Mouse (Mus musculus) embryonic facial prominence, embryonic 11.5 days (tissue): Measurements from ENCODE around the gene Fam114a1. TPM values are rescaled to one million over a fixed set of nuclear protein-coding genes. Genes with fewer than 3 reads are reported as not detected.
A peak's percentile ranks its signal among the peaks of the same experiment; 100 is the strongest.

Experiments
- ATAC-seq: fragments of 200-750 bp; cut with Nextera tagmentation; replicated peaks from 2 replicates; pipeline ENCODE4 v1.8.0; 2017; ENCODE audit warnings: low read depth; ENCODE audit not compliant: insufficient number of reproducible peaks, low FRiP score, low TSS enrichment
- DNase-seq: peaks from one replicate; pipeline ENCODE4 v3.0.0-alpha.2; 2015; ENCODE audit warnings: low spot score
- H3K27ac ChIP-seq: fragments of 300-500 bp; sonication (generic); replicated peaks from 2 replicates; pipeline ENCODE4 v1.5.1; 2014; ENCODE audit warnings: mild to moderate bottlenecking, low read depth, low read length, control low read depth
- H3K27me3 ChIP-seq: fragments of 300-500 bp; sonication (generic); 2 replicates; pipeline ENCODE4 v1.6.1; 2014; ENCODE audit warnings: mild to moderate bottlenecking, low read length, moderate library complexity, mixed read lengths; ENCODE audit not compliant: control insufficient read depth, insufficient read depth
- H3K36me3 ChIP-seq: fragments of 300-500 bp; sonication (generic); replicated peaks from 2 replicates; pipeline ENCODE4 v1.6.1; 2014; ENCODE audit warnings: low read depth, mild to moderate bottlenecking, low read length, moderate library complexity, mixed read lengths; ENCODE audit not compliant: control insufficient read depth, insufficient read depth
- H3K4me1 ChIP-seq: fragments of 300-500 bp; sonication (generic); 2 replicates; pipeline ENCODE4 v1.6.1; 2014; ENCODE audit warnings: low read length, mixed read lengths; ENCODE audit not compliant: control insufficient read depth, insufficient read depth
- H3K4me2 ChIP-seq: fragments of 300-500 bp; sonication (generic); 2 replicates; pipeline ENCODE4 v1.6.1; 2014; ENCODE audit warnings: low read depth, mild to moderate bottlenecking, control low read depth, low read length, moderate library complexity
- H3K4me3 ChIP-seq: fragments of 300-500 bp; sonication (generic); 2 replicates; pipeline ENCODE4 v1.5.1; 2014; ENCODE audit warnings: low read depth, low read length, control low read depth
- H3K9ac ChIP-seq: fragments of 300-500 bp; sonication (generic); replicated peaks from 2 replicates; pipeline ENCODE4 v1.6.1; 2014; ENCODE audit warnings: mild to moderate bottlenecking, control low read depth, low read length
- H3K9me3 ChIP-seq: fragments of 300-500 bp; sonication (generic); replicated peaks from 2 replicates; pipeline ENCODE4 v1.6.1; 2016; ENCODE audit warnings: mild to moderate bottlenecking, low read length, inconsistent platforms, mixed read lengths; ENCODE audit not compliant: control insufficient read depth
- WGBS: fragments of 180-500 bp; shearing (Covaris S2); extraction: QIAGEN DNeasy Blood & Tissue Kit; methylation state at CpG from one replicate; pipeline ENCODE4 v1.1.7; 2014; 5-methylcytosine and 5-hydroxymethylcytosine counted together
- polyA plus RNA-seq: library from polyadenylated mRNA; unstranded; fragments of >200 nt; fragmentation: Nextera tagmentation; extraction: Ambion mirVana; gene quantifications from 2 replicates; pipeline ENCODE4 v1.2.1, GENCODE M21; 2014

Fam114a1 gene
- polyA plus RNA-seq, 1 experiment from 2014 or later = 16.1 TPM

- Histone ChIP-seq H3K27ac (no peak within 1 kb of the TSS), H3K27me3 (no peaks in the 10 kb centered on the region), H3K4me1 (no peaks in the 10 kb centered on the region), H3K4me2 (no peak within 1 kb of the TSS), H3K9ac (no peak within 1 kb of the TSS), H3K4me3 (no peak within 1 kb of the TSS), H3K36me3 (no peaks in the 10 kb centered on the region), H3K9me3 (no peaks in the 10 kb centered on the region)
- DNase-seq (no peak), ATAC-seq (no peak)
- WGBS = 87% methylated on average over 13 of the region's 13 CpGs
These were observed 10.0 kb upstream of the Fam114a1 start, which contains the start of gene Tlr6 for GRCm38 (mm10) chr5:64959843-64960230. Gene Tlr6 (minus strand): TSS chr5:64960097.

- no peak overlapping the region for H3K4me2 ChIP-seq
- no peaks in the 10 kb centered on the region for H3K4me1 ChIP-seq
- H3K4me3 ChIP-seq = no peak overlapping the region
- DNase-seq (no peak), ATAC-seq (no peak)
- no peaks in the 10 kb centered on the region for H3K27me3 ChIP-seq
- H3K27ac ChIP-seq = no peak overlapping the region
- no peak overlapping the region for H3K9ac ChIP-seq
- WGBS = 91% methylated on average over 13 of the region's 13 CpGs
- H3K36me3 ChIP-seq = no peaks in the 10 kb centered on the region
- H3K9me3 ChIP-seq = no peaks in the 10 kb centered on the region
These were observed 8.9 kb upstream of the Fam114a1 start for GRCm38 (mm10) chr5:64960857-64961391.

GRCm38 (mm10) chr5:64963271-64963670 is 6.6 kb upstream of the Fam114a1 start:
- Histone ChIP-seq H3K4me1 (no peaks in the 10 kb centered on the region), H3K4me3 (no peak overlapping the region), H3K9ac (no peak overlapping the region), H3K9me3 (no peaks in the 10 kb centered on the region), H3K36me3 (no peaks in the 10 kb centered on the region), H3K4me2 (no peak overlapping the region), H3K27ac (no peak overlapping the region), H3K27me3 (no peaks in the 10 kb centered on the region)
- WGBS = 86% methylated on average over 5 of the region's 5 CpGs
- no peak for ATAC-seq
- DNase-seq = no peak

GRCm38 (mm10) chr5:64963735-64964134 is 6.1 kb upstream of the Fam114a1 start:
- Histone ChIP-seq H3K9ac (no peak overlapping the region), H3K9me3 (no peaks in the 10 kb centered on the region), H3K4me3 (no peak overlapping the region), H3K27ac (no peak overlapping the region), H3K27me3 (no peaks in the 10 kb centered on the region), H3K4me2 (no peak overlapping the region), H3K4me1 (no peaks in the 10 kb centered on the region), H3K36me3 (no peaks in the 10 kb centered on the region)
- ATAC-seq (no peak), DNase-seq (no peak)
- WGBS = 88% methylated on average over 3 of the region's 3 CpGs

- DNase-seq (peak; percentile 49), ATAC-seq (peak; percentile 41; the same call in 1 of the 2 replicates)
- H3K9me3 ChIP-seq = no peaks in the 10 kb centered on the region
- 4% methylated on average over 14 of the region's 14 CpGs for WGBS
- no peaks in the 10 kb centered on the region; the same call in 1 of the 2 replicates for H3K27me3 ChIP-seq
- no peak overlapping the region for H3K27ac ChIP-seq
- H3K36me3 ChIP-seq = no peaks in the 10 kb centered on the region
- no peaks in the 10 kb centered on the region; the same call in 1 of the 2 replicates for H3K4me1 ChIP-seq
- H3K4me2 ChIP-seq = peak overlapping the region; percentile 79
- peak overlapping the region; percentile 63 for H3K4me3 ChIP-seq
- peak overlapping the region; percentile 67 for H3K9ac ChIP-seq
These were observed 660 bp upstream of the Fam114a1 start for GRCm38 (mm10) chr5:64968961-64969860.

- whole genome bisulfite sequencing = 77% methylated on average over 5 of the region's 5 CpGs
- H3K4me2 ChIP-seq = no peak overlapping the region
- no peaks in the 10 kb centered on the region; the same call in 1 of the 2 replicates for H3K4me1 ChIP-seq
- no peaks in the 10 kb centered on the region for H3K36me3 ChIP-seq
- H3K27ac ChIP-seq = no peak overlapping the region
- H3K4me3 ChIP-seq = no peak overlapping the region
- no peak overlapping the region for H3K9ac ChIP-seq
- DNase-seq = no peak
- no peaks in the 10 kb centered on the region; the same call in 1 of the 2 replicates for H3K27me3 ChIP-seq
- H3K9me3 ChIP-seq = no peaks in the 10 kb centered on the region
- no peak for ATAC-seq
These were observed 5.2 kb downstream of the Fam114a1 start for GRCm38 (mm10) chr5:64975121-64975520.

GRCm38 (mm10) chr5:64977128-64977527 is 7.3 kb downstream of the Fam114a1 start:
- Histone ChIP-seq H3K4me3 (no peak overlapping the region), H3K27ac (no peak overlapping the region), H3K4me1 (no peaks in the 10 kb centered on the region), H3K27me3 (no peaks in the 10 kb centered on the region), H3K9me3 (no peaks in the 10 kb centered on the region), H3K4me2 (no peak overlapping the region), H3K36me3 (no peaks in the 10 kb centered on the region), H3K9ac (no peak overlapping the region)
- no peak for ATAC-seq
- 79% methylated on average over 8 of the region's 8 CpGs for WGBS
- DNase-seq = no peak

- no peak overlapping the region for H3K27ac ChIP-seq
- H3K27me3 ChIP-seq = no peaks in the 10 kb centered on the region
- WGBS = 56% methylated on average over 7 of the region's 7 CpGs
- H3K9ac ChIP-seq = no peak overlapping the region
- no peaks in the 10 kb centered on the region for H3K9me3 ChIP-seq
- no peak overlapping the region for H3K4me2 ChIP-seq
- DNase-seq = no peak
- no peak overlapping the region for H3K4me3 ChIP-seq
- no peaks in the 10 kb centered on the region for H3K4me1 ChIP-seq
- ATAC-seq = no peak
- H3K36me3 ChIP-seq = no peaks in the 10 kb centered on the region
These were observed 16.1 kb downstream of the Fam114a1 start for GRCm38 (mm10) chr5:64985971-64986370.
